Mouse (Mus musculus): ENCODE measurements around the gene Jmjd6.

The Jmjd6 gene

GRCm38 (mm10) chr11:116807116-116807515, 36.1 kb downstream of the Jmjd6 start:
- no peak for DNase-seq (ENCODE audit: low read depth, low spot score)

- DNase-seq (ENCODE audit: low read depth, low spot score), result no peak
These were observed 36.8 kb downstream of the Jmjd6 start for GRCm38 (mm10) chr11:116806136-116807071.

- DNase-seq (ENCODE audit: low read depth, low spot score), result no peak
These were observed 40.5 kb downstream of the Jmjd6 start for GRCm38 (mm10) chr11:116802709-116803108.

- no peak for DNase-seq (ENCODE audit: low read depth, low spot score)
These were observed 42.1 kb downstream of the Jmjd6 start for GRCm38 (mm10) chr11:116801106-116801505.

- no peak for DNase-seq (ENCODE audit: low read depth, low spot score)
These were observed 43.9 kb downstream of the Jmjd6 start for GRCm38 (mm10) chr11:116799364-116799763.
